Mouse (Mus musculus) C2C12 (cell line): ENCODE results near the gene Dlk2. TPM values are rescaled to one million over a fixed set of nuclear protein-coding genes. Genes with fewer than 3 reads are reported as not detected.

Experiments
- H3K27me3 ChIP-seq: one replicate; pipeline ENCODE4 v1.6.1; 2011; ENCODE audit not compliant: control insufficient read depth, insufficient read depth, insufficient read length
- H3K36me3 ChIP-seq: one replicate; pipeline ENCODE4 v1.6.1; 2011; ENCODE audit not compliant: control insufficient read depth, insufficient read depth
- H3K4me3 ChIP-seq: one replicate; pipeline ENCODE4 v1.5.1; 2011; ENCODE audit warnings: mild to moderate bottlenecking, control low read depth; ENCODE audit not compliant: poor library complexity, insufficient read depth, severe bottlenecking
- H3K79me2 ChIP-seq: one replicate; pipeline ENCODE4 v1.6.1; 2011; ENCODE audit not compliant: control insufficient read depth, insufficient read depth
- H3K79me3 ChIP-seq: one replicate; pipeline ENCODE4 v1.6.1; 2011; ENCODE audit warnings: low read depth, control low read depth
- H3ac ChIP-seq: one replicate; pipeline ENCODE3; 2011; ENCODE audit warnings: low read depth; ENCODE audit not compliant: control insufficient read depth, insufficient read length
- CEBPB ChIP-seq: IDR thresholded peaks from one replicate; pipeline ENCODE4 v1.6.1; 2011; ENCODE audit warnings: low read depth, mild to moderate bottlenecking, control low read depth, moderate library complexity
- CTCF ChIP-seq: IDR thresholded peaks from one replicate; pipeline ENCODE4 v1.5.1; 2011; ENCODE audit not compliant: control insufficient read depth, insufficient read depth, insufficient read length
- FOSL1 ChIP-seq: IDR thresholded peaks from one replicate; pipeline ENCODE4 v1.8.0; 2011; ENCODE audit warnings: mild to moderate bottlenecking, low read length; ENCODE audit not compliant: poor library complexity, insufficient read depth, severe bottlenecking
- MAX ChIP-seq: IDR thresholded peaks from one replicate; pipeline ENCODE4 v1.6.1; 2011; ENCODE audit warnings: mild to moderate bottlenecking, control low read depth
- MYOD1 ChIP-seq: IDR thresholded peaks from one replicate; pipeline ENCODE4 v1.6.1; 2011; ENCODE audit warnings: low read depth; ENCODE audit not compliant: control insufficient read depth, insufficient read length
- MYOG ChIP-seq: IDR thresholded peaks from one replicate; pipeline ENCODE4 v1.6.1; 2011; ENCODE audit not compliant: control insufficient read depth, insufficient read length; ENCODE audit errors: extremely low read depth
- USF1 ChIP-seq: IDR thresholded peaks from one replicate; pipeline ENCODE4 v1.6.1; 2011; ENCODE audit warnings: low read depth, mild to moderate bottlenecking, control low read depth, moderate library complexity
- polyA plus RNA-seq: library from polyadenylated mRNA; unstranded; fragments of >200 nt; fragmentation: generic; extraction: Trizol; gene quantifications from one replicate; pipeline ENCODE4 v1.2.1, GENCODE M21; 2012; ENCODE audit warnings: missing spikeins

The Dlk2 gene
- polyA plus RNA-seq, 1 experiment, result 14.7 TPM

DNA sequence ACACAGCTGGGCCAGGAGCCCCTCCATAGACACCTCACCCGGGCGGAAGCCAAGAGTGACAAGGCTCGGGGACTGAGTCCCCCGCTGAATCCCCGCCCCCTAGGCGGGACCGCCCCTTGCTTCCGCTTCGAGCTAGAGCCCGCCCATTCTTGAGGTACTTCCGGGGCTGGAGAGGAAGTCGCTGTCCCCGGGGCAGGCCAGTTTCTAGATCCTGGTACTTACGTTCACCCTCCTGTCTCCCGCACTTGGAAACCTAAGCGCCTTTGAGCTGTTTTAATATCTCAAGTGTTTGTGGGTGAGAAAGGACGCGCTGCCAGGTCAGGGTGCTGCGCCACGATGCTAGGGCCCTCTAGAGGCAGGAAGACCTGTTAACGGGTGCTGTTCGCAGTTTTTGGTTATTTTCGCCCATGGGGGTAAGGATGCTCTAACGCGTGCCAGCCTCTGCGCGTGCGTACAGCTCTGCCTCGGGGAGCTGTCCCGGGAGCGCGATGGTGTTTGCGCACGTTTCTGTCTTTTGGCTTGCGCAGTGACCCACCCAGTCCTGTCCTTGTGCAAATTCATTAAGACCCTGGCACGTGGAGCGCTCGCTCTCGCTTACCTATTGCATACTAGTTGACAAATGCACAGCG lies 30.8 kb downstream of the Dlk2 start, which contains the start of gene Abcc10:
Gene Abcc10, minus strand, starts transcription at position 447 of the 629 bp plus-strand sequence.
- TF ChIP-seq CEBPB (no peak), MAX (peak; percentile 57), FOSL1 (no peak), USF1 (peak; percentile 8), CTCF (peak; percentile 2), MYOD1 (no peak), MYOG (no peak)
- peak within 1 kb of the TSS; percentile 49 for H3K4me3 ChIP-seq
- no peaks in the 10 kb centered on the region for H3K79me3 ChIP-seq
- peak within 1 kb of the TSS; percentile 86 for H3ac ChIP-seq
- no peaks in the 10 kb centered on the region for H3K36me3 ChIP-seq
- no peaks in the 10 kb centered on the region for H3K79me2 ChIP-seq
- peaks cover 3% of the 10 kb centered on the region for H3K27me3 ChIP-seq

DNA sequence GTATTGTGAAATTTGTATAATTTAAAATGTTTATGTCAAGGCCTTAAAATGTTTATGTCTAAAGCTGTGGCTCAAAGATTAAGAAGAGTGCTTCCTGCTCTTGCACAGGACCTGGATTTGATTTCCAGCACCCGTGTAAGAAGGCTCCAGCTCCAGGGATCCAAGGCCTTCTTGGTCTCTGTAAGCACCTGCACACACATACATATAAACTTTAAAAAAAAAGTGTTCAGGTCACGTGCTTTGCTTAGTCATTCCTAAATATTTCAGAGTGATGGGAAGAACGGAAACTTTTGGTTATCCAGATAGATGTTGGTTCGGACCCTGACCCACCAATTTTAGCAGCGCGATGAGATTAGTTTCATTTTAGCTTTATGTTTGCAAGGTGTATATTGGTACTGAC lies 31.5 kb downstream of the Dlk2 start:
- peaks cover 3% of the 10 kb centered on the region for H3K27me3 ChIP-seq
- peak overlapping the region; percentile 49 for H3K4me3 ChIP-seq
- H3K36me3 ChIP-seq, result no peaks in the 10 kb centered on the region
- H3K79me2 ChIP-seq, result no peaks in the 10 kb centered on the region
- no peaks in the 10 kb centered on the region for H3K79me3 ChIP-seq
- H3ac ChIP-seq, result peak overlapping the region; percentile 36
- TF ChIP-seq MAX (no peak), CTCF (no peak), USF1 (peak; percentile 64)

DNA sequence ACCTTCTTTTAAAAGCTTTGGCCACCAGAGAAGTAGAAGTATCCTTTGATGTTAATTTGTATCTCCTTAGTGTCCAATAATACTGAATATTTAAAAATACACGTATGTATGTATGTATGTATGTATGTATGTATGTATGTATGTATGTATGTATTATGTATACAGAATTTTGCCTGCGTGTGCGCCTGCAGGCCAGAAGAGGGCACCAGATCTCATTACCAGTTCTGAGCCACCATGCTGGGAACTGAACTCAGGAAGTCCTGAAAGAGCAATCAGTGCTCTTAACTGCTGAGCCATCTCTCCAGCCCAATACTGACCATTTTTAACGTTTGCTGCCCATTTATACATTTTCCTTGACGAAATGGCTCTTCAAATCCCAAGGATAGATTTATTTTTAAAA lies 39.3 kb downstream of the Dlk2 start:
- H3K79me3 ChIP-seq, result no peaks in the 10 kb centered on the region
- H3ac ChIP-seq, result no peak overlapping the region
- no peak for TF ChIP-seq MYOG
- TF ChIP-seq MYOD1, result no peak
- no peak for TF ChIP-seq CTCF
- no peak for TF ChIP-seq USF1
- TF ChIP-seq CEBPB, result no peak
- TF ChIP-seq FOSL1, result no peak
- no peak for TF ChIP-seq MAX
- no peaks in the 10 kb centered on the region for H3K36me3 ChIP-seq
- no peak overlapping the region for H3K4me3 ChIP-seq
- H3K79me2 ChIP-seq, result no peaks in the 10 kb centered on the region
- H3K27me3 ChIP-seq, result peaks cover 10% of the 10 kb centered on the region

DNA sequence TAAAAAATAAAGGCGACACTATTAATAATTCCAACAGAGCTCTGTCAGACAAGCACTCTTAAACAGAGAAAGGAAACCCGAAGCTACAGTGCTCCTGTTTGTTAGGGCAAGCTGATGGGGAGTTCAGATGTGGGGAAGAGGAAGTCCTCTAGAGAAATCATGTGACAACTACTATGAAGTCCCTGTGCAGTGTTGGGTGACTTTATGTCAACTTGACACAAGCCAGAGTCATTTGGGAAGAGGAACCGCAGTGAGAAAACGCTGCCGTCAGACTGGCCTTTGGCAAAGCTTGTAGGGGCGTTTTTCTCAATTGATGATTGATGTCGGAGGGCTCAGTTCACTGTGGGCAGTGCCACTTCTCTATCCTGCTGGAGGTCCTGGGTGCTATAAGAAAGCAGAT lies 44.0 kb downstream of the Dlk2 start:
- Histone ChIP-seq H3K79me3 (no peaks in the 10 kb centered on the region), H3ac (no peak overlapping the region), H3K27me3 (peaks cover 17% of the 10 kb centered on the region), H3K4me3 (no peak overlapping the region), H3K36me3 (no peaks in the 10 kb centered on the region), H3K79me2 (no peaks in the 10 kb centered on the region)
- TF ChIP-seq USF1, result no peak
- TF ChIP-seq MYOD1, result no peak
- TF ChIP-seq CTCF, result no peak
- no peak for TF ChIP-seq MAX
- no peak for TF ChIP-seq MYOG
- TF ChIP-seq FOSL1, result no peak
- TF ChIP-seq CEBPB, result no peak

DNA sequence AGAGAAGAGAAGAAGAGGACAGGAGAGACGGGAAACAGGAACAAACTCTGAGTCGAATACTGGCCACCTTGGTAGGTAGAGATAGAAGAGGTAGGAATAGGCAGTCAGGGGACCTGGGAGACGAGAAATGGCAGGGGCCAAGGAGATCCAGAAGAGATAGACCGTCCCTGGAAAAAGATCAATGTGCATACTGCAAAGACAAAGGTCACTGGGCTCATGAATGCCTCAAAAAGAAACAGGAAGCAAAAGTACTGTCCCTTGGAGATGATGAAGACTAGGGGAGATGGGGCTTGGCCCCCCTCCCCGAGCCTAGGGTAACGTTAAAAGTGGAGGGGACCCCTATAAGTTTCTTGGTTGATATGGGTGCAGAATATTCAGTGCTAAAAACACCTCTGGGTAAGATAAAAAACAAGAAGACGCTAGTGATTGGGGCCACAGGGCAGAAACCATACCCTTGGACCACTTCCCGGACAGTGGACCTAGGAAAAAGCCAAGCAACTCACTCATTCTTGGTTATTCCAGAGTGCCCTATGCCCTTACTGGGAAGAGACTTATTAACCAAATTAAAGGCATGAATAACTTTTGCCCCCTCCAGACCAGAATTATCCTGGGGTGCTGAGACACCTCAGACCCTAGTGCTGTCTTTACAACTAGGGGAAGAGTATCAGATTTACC lies 53.9 kb downstream of the Dlk2 start:
- Histone ChIP-seq H3K4me3 (no peak overlapping the region), H3K79me3 (no peaks in the 10 kb centered on the region), H3K79me2 (no peaks in the 10 kb centered on the region), H3K36me3 (no peaks in the 10 kb centered on the region), H3ac (no peak overlapping the region), H3K27me3 (no peaks in the 10 kb centered on the region)
- TF ChIP-seq MYOG, result no peak
- TF ChIP-seq MAX, result no peak
- no peak for TF ChIP-seq CTCF
- no peak for TF ChIP-seq MYOD1
- TF ChIP-seq USF1, result no peak
- no peak for TF ChIP-seq CEBPB
- no peak for TF ChIP-seq FOSL1

Other genes with a start within 250 kb of the Dlk2 start
- gene Mrps18a, start 186.4 kb upstream of the Dlk2 start, polyA plus RNA-seq, result 136 TPM
- 2.5 TPM for gene Rsph9, start 153.2 kb upstream of the Dlk2 start, polyA plus RNA-seq
- gene Mad2l1bp, start 143.9 kb upstream of the Dlk2 start, polyA plus RNA-seq, result 29.6 TPM
- 14.4 TPM for gene Gtpbp2, start 136.4 kb upstream of the Dlk2 start, polyA plus RNA-seq
- gene Polh, start 94.8 kb upstream of the Dlk2 start, polyA plus RNA-seq, result 14.4 TPM
- 46.1 TPM for gene Xpo5, start 94.6 kb upstream of the Dlk2 start, polyA plus RNA-seq
- gene Polr1c, start 49.4 kb upstream of the Dlk2 start, polyA plus RNA-seq, result 125 TPM
- gene Yipf3, start 49.3 kb upstream of the Dlk2 start, polyA plus RNA-seq, result 78.3 TPM
- 5.3 TPM for gene Lrrc73, start 43.9 kb upstream of the Dlk2 start, polyA plus RNA-seq
- gene Tjap1, start 14.4 kb upstream of the Dlk2 start, polyA plus RNA-seq, result 79.3 TPM
- gene Abcc10, start 30.9 kb downstream of the Dlk2 start, polyA plus RNA-seq, result 4.0 TPM
- 3.4 TPM for gene Zfp318, start 86.3 kb downstream of the Dlk2 start, polyA plus RNA-seq
- gene Crip3, start 131.5 kb downstream of the Dlk2 start, polyA plus RNA-seq, result not detected
- not detected for gene Slc22a7, start 141.0 kb downstream of the Dlk2 start, polyA plus RNA-seq
- 0.01 TPM for gene Ttbk1, start 190.3 kb downstream of the Dlk2 start, polyA plus RNA-seq
- gene Dnph1, start 199.3 kb downstream of the Dlk2 start, polyA plus RNA-seq, result 68.0 TPM
- 0.60 TPM for gene Cul9, start 249.0 kb downstream of the Dlk2 start, polyA plus RNA-seq